Mouse (Mus musculus): Measurements from ENCODE around the gene Akap6. TPM values are rescaled to one million over a fixed set of nuclear protein-coding genes. Genes with fewer than 3 reads are reported as not detected.

Gene Akap6
- polyA plus RNA-seq (2015; fragmentation: Nextera tagmentation; extraction: Ambion mirVana), result 27.2 and 30.0 TPM in 2 replicates

- Histone ChIP-seq H3K36me3 (no peaks in the 10 kb centered on the region), H3K4me1 (replicated peaks) (peaks cover 42% of the 10 kb centered on the region), H3K9me3 (no peaks in the 10 kb centered on the region), H3K4me3 (peak within 1 kb of the TSS; percentile 64), H3K9ac (peak within 1 kb of the TSS; percentile 85), H3K27ac (replicated peaks) (peak within 1 kb of the TSS; percentile 93), H3K27me3 (no peaks in the 10 kb centered on the region), H3K4me2 (peak within 1 kb of the TSS; percentile 70)
- 6% methylated on average over 6 of the region's 6 CpGs for WGBS
- peak; percentile 84 for ATAC-seq (ENCODE audit: low read depth)
These were observed at the start of gene Akap6 for GRCm38 (mm10) chr12:52699146-52699545. Gene Akap6, plus strand, starts transcription at chr12:52699383.

GRCm38 (mm10) chr12:52662907-52663790 lies 36.0 kb upstream of the Akap6 start:
- Histone ChIP-seq H3K9me3 (no peaks in the 10 kb centered on the region), H3K27me3 (no peaks in the 10 kb centered on the region), H3K4me1 (replicated peaks) (no peaks in the 10 kb centered on the region), H3K27ac (replicated peaks) (no peak overlapping the region), H3K36me3 (no peaks in the 10 kb centered on the region), H3K9ac (no peak overlapping the region), H3K4me2 (no peak overlapping the region), H3K4me3 (no peak overlapping the region)
- 77% methylated on average over 7 of the region's 7 CpGs for WGBS
- no peak for ATAC-seq (ENCODE audit: low read depth)

GRCm38 (mm10) chr12:52664944-52665343 lies 34.2 kb upstream of the Akap6 start:
- Histone ChIP-seq H3K4me3 (no peak overlapping the region), H3K9me3 (no peaks in the 10 kb centered on the region), H3K4me2 (no peak overlapping the region), H3K4me1 (replicated peaks) (no peaks in the 10 kb centered on the region), H3K27me3 (no peaks in the 10 kb centered on the region), H3K9ac (no peak overlapping the region), H3K27ac (replicated peaks) (no peak overlapping the region), H3K36me3 (no peaks in the 10 kb centered on the region)
- WGBS, result 86% methylated on average over 5 of the region's 5 CpGs
- no peak for ATAC-seq (ENCODE audit: low read depth)

- no peaks in the 10 kb centered on the region for H3K27me3 ChIP-seq
- H3K4me1 ChIP-seq (replicated peaks), result peaks cover 22% of the 10 kb centered on the region
- H3K4me2 ChIP-seq, result peak overlapping the region; percentile 32; the same call in 1 of the 2 replicates
- peak; percentile 89 for ATAC-seq (ENCODE audit: low read depth)
- no peak overlapping the region for H3K4me3 ChIP-seq
- H3K27ac ChIP-seq (replicated peaks), result peak overlapping the region; percentile 88
- no peaks in the 10 kb centered on the region for H3K9me3 ChIP-seq
- no peaks in the 10 kb centered on the region for H3K36me3 ChIP-seq
- no peak overlapping the region for H3K9ac ChIP-seq
- 1% methylated on average over 7 of the region's 7 CpGs for WGBS
These were observed 27.7 kb upstream of the Akap6 start for GRCm38 (mm10) chr12:52671436-52671835.

GRCm38 (mm10) chr12:52671943-52672342 lies 27.2 kb upstream of the Akap6 start:
- peak overlapping the region; percentile 32; the same call in 1 of the 2 replicates for H3K4me2 ChIP-seq
- no peak overlapping the region for H3K9ac ChIP-seq
- no peaks in the 10 kb centered on the region for H3K36me3 ChIP-seq
- no peaks in the 10 kb centered on the region for H3K27me3 ChIP-seq
- H3K27ac ChIP-seq (replicated peaks), result peak overlapping the region; percentile 88
- ATAC-seq (ENCODE audit: low read depth), result peak; percentile 32
- WGBS, result 13% methylated on average over 6 of the region's 6 CpGs
- H3K9me3 ChIP-seq, result no peaks in the 10 kb centered on the region
- peaks cover 22% of the 10 kb centered on the region for H3K4me1 ChIP-seq (replicated peaks)
- H3K4me3 ChIP-seq, result no peak overlapping the region

GRCm38 (mm10) chr12:52673361-52673960 lies 25.7 kb upstream of the Akap6 start:
- ATAC-seq (ENCODE audit: low read depth), result no peak
- no peak overlapping the region for H3K27ac ChIP-seq (replicated peaks)
- H3K27me3 ChIP-seq, result no peaks in the 10 kb centered on the region
- no peak overlapping the region for H3K4me2 ChIP-seq
- H3K36me3 ChIP-seq, result no peaks in the 10 kb centered on the region
- no peak overlapping the region for H3K9ac ChIP-seq
- WGBS, result 73% methylated on average over 6 of the region's 6 CpGs
- no peaks in the 10 kb centered on the region for H3K9me3 ChIP-seq
- H3K4me3 ChIP-seq, result no peak overlapping the region
- H3K4me1 ChIP-seq (replicated peaks), result peaks cover 22% of the 10 kb centered on the region

- Histone ChIP-seq H3K27me3 (no peaks in the 10 kb centered on the region), H3K9me3 (no peaks in the 10 kb centered on the region), H3K4me2 (no peak overlapping the region), H3K4me1 (replicated peaks) (peaks cover 22% of the 10 kb centered on the region), H3K9ac (no peak overlapping the region), H3K4me3 (no peak overlapping the region), H3K27ac (replicated peaks) (peak overlapping the region; percentile 55), H3K36me3 (no peaks in the 10 kb centered on the region)
- 12% methylated on average over 4 of the region's 4 CpGs for WGBS
- peak; percentile 70; the same call in 1 of the 2 replicates for ATAC-seq (ENCODE audit: low read depth)
These were observed 24.2 kb upstream of the Akap6 start for GRCm38 (mm10) chr12:52675010-52675409.

- H3K4me2 ChIP-seq, result no peak overlapping the region
- ATAC-seq (ENCODE audit: low read depth), result no peak
- no peaks in the 10 kb centered on the region for H3K36me3 ChIP-seq
- H3K9me3 ChIP-seq, result no peaks in the 10 kb centered on the region
- no peaks in the 10 kb centered on the region for H3K27me3 ChIP-seq
- no peak overlapping the region for H3K4me3 ChIP-seq
- H3K4me1 ChIP-seq (replicated peaks), result 0 out of 2 replicates have a peak, but pooled peaks cover 7% of the 10 kb centered on the region
- H3K27ac ChIP-seq (replicated peaks), result no peak overlapping the region
- H3K9ac ChIP-seq, result no peak overlapping the region
- WGBS, result 54% methylated on average over 9 of the region's 9 CpGs
These were observed 11.8 kb upstream of the Akap6 start for GRCm38 (mm10) chr12:52687355-52687754.

- Histone ChIP-seq H3K27ac (replicated peaks) (no peak overlapping the region), H3K4me1 (replicated peaks) (0 out of 2 replicates have a peak, but pooled peaks cover 7% of the 10 kb centered on the region), H3K36me3 (no peaks in the 10 kb centered on the region), H3K4me3 (no peak overlapping the region), H3K27me3 (no peaks in the 10 kb centered on the region), H3K9ac (no peak overlapping the region), H3K4me2 (no peak overlapping the region), H3K9me3 (no peaks in the 10 kb centered on the region)
- ATAC-seq (ENCODE audit: low read depth), result no peak
- WGBS, result 92% methylated on average over 2 of the region's 2 CpGs
These were observed 10.5 kb upstream of the Akap6 start for GRCm38 (mm10) chr12:52688712-52689111.

- Histone ChIP-seq H3K27ac (replicated peaks) (no peak overlapping the region), H3K4me2 (no peak overlapping the region), H3K9me3 (no peaks in the 10 kb centered on the region), H3K4me3 (no peak overlapping the region), H3K9ac (no peak overlapping the region), H3K4me1 (replicated peaks) (0 out of 2 replicates have a peak, but pooled peaks cover 7% of the 10 kb centered on the region), H3K27me3 (no peaks in the 10 kb centered on the region), H3K36me3 (no peaks in the 10 kb centered on the region)
- WGBS, result 87% methylated on average over 1 of the region's 1 CpGs
- ATAC-seq (ENCODE audit: low read depth), result no peak
These were observed 7.6 kb upstream of the Akap6 start for GRCm38 (mm10) chr12:52691552-52691951.

GRCm38 (mm10) chr12:52692290-52692974 lies 6.8 kb upstream of the Akap6 start:
- Histone ChIP-seq H3K4me3 (no peak overlapping the region), H3K9me3 (no peaks in the 10 kb centered on the region), H3K36me3 (no peaks in the 10 kb centered on the region), H3K27ac (replicated peaks) (no peak overlapping the region), H3K4me1 (replicated peaks) (peaks cover 4% of the 10 kb centered on the region), H3K27me3 (no peaks in the 10 kb centered on the region), H3K9ac (no peak overlapping the region), H3K4me2 (no peak overlapping the region)
- 61% methylated on average over 10 of the region's 10 CpGs for WGBS
- ATAC-seq (ENCODE audit: low read depth), result no peak
